Mouse (Mus musculus): Measurements from ENCODE around the gene Plgrkt.

DNA sequence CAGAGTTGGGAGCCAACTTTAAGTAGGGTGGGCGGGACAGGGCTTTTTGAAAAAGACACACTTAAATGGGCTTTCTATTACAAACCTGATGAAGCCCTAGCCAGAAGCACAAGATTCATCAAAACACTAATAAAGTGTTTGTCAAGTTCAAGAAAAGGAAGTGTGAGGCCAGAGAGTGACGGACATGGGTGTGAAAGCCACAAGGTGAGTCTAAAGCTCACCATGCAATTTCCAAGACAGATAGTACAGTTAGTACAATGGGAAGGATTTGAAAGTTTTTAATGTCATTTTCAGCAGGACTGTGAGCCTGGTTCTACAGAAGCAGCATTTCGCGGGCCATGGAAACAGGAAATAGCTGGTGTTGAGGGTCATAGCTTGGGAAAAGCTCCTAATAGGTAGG is 32.6 kb upstream of the Plgrkt start:
- TF ChIP-seq CTCF (IDR thresholded peaks at IDR 0.05): no peak
- TF ChIP-seq EP300 (IDR thresholded peaks at IDR 0.05): no peak

Data from lung, postnatal 0 days (tissue).